Mouse (Mus musculus) kidney, adult 18-20 months (tissue): ENCODE measurements around the gene Itpripl2.

Experiments used
- DNase-seq: peaks from one replicate; pipeline ENCODE4 v3.0.0; 2021

Gene Itpripl2

GRCm38 (mm10) chr7:118486917-118487316 is 4.9 kb downstream of the Itpripl2 start:
- no peak for DNase-seq

DNA sequence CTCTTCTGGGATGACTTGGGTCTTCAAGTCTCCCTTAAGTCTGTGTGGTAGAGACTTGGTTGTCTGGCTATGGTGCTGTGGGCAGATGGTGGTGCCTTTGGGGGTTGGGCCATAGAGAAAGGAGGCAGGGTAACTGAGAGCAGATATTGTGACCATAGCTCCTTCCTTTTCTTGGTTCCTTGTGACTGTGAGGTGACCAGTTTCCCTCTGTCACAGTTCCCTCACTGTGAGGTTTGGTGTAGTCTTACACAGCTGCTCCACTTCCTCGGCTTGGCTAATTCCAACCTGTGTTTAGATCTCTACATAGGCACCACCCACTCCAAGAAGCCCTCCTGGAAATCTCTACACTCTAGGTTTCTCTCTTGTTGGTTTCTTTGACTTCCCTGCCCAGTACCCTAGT is 7.8 kb downstream of the Itpripl2 start:
- no peak for DNase-seq

DNA sequence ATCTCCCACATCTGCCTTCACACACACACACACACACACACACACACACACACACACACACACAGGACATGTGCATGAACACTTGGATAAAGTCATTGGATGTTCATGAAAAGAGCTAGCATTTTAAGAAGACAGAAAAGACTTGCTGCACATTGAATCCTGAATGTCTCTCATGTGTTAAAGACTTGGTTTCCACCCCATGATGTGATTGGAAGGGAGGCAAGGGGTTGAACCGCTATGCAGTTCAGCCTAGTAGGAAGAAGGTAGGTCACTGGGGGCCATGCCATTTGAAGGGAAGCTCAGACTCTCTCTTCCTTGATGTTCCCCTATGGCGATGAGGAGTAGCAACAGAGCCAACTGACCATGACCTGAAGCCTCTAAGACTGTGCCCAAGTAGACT is 9.8 kb downstream of the Itpripl2 start:
- no peak for DNase-seq

DNA sequence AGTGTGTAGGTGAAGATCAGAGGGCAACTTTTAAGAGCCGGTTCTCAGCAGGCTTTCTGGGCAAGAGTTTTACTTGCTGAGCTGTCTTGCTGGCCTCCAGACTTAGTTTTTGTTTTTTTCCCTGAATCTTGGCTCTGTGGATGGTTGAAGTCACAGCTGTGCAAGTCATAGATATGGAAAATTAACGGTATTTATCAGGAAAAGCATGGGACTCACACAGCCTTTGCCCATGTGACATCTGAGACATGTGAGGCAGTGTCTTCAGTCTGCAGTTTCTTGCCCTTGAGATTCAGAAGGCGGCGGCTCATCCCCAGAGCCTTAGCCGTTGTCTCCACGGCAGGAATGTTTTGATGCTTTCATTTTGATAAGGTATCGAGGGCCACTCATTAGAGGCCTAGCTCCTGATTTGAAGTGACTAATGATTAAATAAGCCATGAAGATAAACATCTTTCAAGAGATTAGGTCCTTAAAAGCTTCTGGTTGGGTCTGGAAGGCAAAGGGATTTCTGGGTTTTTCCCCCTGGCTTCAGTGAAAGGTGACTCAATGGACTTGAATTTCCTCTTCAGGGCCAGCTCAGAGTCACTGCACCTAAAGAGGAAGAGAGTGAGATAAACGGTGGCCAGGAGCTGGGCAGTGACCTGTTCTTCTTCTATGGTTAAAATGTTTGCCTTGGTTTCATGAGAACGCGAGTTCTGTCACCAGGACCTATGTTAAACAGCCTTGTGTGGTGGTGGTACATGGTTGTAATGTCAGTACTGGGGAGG is 10.5 kb downstream of the Itpripl2 start:
- DNase-seq = no peak

- DNase-seq = no peak
Observed at GRCm38 (mm10) chr7:118480160-118480709, 11.5 kb downstream of the Itpripl2 start.

DNA sequence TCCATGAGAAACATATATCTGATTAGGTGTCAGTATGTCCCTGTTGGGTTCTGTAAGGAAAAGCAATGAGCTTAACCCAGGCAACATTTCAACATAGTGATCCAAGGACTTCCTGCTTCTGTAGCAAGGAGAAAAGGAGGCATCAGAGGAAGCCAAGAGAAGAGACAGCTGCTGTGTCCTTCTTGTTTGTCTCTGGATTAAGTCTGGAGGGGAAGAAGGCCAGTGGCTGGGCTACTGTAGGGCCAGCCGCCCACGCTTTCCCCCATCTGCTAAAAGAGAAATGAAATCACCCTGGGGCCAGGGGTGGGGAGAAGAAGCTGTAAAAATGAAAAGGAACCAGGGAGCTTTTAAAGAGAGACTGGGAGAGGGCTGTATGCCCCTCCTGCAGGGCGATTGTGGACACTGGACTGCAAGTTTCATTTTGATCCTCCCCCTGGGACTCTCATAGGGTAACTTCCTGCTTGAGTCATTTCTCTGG is 12.9 kb downstream of the Itpripl2 start:
- peak; percentile 42 for DNase-seq

DNA sequence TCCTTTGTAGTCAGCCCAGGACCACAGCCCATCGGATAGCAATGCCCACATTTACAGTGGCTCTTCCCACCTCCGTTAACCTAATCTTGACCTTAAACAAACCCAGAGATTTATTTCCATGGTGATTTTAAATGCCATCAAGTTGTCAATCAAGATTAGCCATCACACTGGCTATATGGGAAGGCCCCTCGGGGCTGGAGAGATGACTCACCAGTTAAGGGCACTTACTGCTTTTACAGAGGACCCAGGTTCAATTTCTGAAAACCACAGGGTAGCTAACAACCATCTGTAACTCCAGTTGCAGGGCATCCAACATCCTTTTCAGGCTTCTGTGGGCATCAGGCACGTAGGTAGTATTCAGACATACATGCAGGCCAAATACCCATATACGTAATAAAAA is 15.3 kb downstream of the Itpripl2 start:
- no peak for DNase-seq

DNA sequence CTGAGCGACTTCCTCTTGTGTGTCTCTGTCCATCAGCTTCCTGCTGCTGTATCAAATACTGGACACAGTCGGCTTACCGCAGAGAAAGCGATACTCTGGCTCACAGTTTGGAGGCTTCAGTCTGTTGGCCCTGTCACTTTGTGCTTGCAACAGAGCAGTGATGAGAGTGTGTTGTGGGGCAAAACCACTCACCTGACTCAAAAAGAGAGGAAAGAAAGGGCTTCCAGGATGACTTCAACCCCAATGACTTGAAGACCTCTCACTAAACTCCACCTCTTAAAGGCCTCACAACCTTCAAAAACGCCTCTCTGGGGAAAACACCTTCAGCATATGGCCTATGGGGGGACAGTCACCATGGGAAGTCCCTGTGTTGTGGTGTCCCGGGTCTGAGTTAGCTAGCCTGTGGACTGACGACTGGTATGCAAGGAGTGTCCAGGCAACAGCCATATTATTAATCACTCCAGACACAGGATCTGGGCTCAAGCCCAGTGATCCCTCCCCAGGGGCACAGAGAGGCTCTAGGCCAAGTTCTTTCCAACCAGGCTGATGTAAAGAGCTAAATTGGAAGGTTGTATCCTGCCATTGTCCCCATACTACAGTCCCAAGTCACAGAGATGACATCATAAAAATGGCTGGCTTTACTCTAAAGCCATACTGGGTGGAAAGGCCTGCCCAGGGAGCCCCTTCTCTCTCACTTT is 16.6 kb downstream of the Itpripl2 start:
- no peak for DNase-seq

DNA sequence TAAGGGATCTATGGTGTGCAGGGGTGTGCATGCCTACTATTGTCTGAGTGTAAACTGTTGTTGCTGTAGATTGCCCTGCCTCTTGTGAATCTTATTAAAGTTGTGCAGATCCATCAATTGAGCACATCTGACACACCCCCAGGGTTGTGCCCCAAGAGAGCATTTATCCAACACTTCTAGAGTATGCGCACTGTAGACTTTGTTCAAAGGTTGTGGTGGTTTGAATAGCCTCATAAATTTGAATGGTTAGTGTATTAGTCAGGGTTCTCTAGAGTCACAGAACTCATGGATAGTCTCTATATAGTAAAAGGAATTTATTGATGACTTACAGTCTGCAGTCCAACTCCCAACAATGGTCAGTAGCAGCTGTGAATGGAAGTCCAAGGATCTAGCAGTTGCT is 18.9 kb downstream of the Itpripl2 start:
- no peak for DNase-seq

GRCm38 (mm10) chr7:118468060-118468459 is 23.7 kb downstream of the Itpripl2 start:
- no peak for DNase-seq

DNA sequence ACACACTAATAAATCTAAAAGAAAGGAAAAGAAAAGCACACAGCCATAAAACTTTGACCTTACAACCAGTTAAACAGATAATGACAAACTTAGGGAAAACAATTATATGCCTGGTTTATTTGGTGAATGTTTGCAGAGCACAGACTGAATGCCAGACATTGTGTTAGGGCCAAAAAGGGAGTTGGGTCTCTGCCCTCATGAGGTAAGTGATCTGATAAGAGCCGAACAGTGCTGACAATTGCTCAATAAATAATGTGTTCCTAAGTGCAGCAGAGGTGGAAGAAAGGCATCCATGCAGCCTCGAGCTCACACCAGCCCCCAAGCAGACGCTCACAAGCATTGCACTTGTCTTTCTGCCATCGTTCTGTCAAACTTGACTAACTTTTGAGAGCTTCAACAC is 27.3 kb downstream of the Itpripl2 start:
- no peak for DNase-seq

DNA sequence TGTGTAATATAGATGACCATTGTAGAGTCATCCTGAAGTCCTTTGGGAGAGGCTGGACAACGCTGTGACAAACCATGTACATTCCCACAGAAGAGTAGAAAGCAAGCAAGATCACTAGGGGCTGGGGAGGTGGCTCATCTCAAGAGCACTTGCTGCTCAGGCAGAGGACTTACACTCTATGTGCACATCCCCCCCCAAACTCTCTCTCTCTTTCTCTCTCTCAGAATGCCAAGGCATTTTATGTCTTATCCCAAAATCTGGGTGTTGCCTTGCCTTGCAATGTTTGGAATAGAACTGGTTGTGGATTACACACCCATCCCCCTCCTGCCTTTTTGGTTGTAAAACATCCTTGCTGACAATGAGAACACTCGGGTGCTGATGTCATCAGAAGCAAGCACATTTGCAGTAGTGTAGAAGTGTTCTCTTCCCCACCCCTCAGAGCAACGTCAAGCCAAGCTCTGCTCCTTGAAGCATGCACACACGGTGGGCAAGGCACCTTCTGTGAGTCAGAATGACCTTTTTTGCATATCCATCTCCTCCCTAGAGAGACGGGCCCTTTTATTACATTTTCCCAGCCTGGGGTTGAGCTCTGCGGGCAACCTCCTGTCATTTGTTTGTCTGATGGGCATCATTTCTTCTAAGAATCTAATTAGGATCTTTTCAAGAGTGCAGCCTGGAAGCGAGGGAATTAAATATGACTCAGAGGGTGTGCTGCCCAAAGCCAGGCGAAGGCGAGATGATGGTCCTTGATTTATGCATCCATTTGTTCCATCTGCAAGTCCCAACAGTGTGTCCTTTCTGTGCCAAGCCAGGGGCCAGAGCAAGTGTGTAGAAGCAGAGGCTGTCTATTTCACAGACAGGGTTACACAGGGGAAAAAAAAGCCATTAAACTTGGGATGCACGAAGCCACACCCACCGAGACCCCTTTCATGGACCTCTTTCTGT is 28.7 kb downstream of the Itpripl2 start:
- DNase-seq = no peak

DNA sequence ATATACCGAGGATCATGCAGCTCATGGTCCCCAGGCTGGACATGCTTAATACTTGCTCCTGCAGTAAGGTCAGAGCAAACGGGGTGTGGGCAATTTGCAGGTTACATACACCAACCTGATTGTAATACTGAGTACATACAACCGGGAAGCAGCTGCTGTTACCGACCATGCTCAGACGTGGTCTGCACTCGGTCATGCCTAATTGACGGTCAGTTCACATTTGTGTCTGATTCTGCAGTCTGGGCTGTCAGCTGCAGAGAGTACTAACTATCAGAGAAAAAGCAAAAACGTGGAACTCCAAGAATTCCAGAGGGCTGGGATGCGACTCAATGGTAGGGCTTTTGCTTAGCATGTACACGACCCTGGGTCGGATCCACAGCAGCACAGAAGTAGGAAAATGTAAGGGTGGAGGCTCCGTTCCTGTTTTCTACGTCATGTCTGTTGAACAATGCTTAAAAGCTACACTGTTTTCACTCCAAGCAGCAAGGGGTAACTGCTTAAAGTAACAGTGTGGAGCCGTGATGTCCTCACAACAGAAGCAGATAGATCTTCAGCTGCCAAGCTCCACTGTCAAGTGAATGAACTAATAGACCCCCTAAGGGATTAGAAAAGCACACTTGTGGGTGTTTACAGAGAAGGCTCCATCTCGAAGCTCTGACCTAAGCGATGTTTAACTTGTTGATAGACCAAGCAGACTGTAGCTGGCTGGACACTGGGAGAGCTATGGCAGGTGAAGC is 30.2 kb downstream of the Itpripl2 start:
- no peak for DNase-seq

DNA sequence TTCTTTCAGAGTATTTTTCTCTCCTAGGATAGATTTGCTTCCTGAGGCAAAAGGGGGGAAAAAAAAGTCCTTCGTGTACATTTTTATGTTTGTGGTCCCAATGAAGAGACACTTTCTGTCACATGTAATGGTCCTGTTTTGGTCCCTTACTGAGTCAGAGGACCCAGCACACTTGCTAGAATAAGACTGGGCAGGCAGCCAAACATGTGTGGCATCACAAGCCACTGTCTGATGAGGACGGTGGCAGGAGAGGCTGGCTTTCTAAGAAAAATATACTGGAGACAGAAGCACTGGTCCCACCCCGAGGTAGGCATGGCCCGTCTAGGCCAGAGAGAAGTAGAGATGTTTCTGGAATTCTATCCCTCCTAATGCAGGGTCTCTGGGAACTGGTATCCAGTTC is 38.1 kb downstream of the Itpripl2 start:
- DNase-seq = no peak

GRCm38 (mm10) chr7:118452940-118453339 is 38.8 kb downstream of the Itpripl2 start:
- DNase-seq = no peak

DNA sequence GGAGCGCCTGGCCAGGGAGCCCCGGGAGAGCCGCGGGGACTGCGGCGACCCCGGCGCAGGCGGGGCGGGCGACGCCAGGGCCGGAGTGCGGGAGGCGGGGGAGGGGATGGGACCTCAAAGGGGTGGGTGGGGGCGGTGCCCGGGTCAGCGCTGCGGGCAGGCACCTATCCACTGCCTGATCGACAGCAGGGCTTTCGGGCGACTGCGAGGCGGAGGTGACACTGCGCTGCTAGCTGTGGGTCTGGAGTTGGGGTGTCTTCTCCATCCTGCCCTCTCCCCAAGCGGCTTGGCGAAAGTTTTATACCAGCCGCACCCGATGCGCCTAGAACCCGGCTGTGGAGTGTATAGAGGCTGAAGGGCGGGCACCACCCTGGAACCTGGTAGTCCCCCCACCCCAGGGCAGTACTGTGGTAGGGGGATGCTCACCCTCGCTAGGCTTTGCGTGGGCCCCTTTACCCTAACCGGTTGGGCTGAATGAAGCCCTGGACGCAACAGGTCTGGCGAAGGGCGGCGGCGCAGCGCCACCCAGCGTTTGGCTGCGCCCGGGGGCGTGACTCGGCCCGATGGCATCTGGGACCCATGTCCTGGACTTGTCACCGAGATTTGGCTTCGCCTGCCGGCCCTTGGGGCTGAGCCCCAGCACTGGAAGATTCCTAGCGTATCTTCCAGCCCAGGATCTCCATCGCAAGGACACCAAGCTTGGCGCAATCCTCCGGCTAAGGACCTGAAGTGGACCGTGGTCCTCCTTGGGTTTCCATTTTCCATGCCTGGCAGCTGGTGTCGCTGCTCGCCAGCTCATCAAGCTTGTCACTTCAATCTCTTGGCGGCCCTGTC is 43.4 kb downstream of the Itpripl2 start, which contains the start of gene Syt17:
Gene Syt17 (minus strand): TSS at position 89 of the 834 bp plus-strand sequence.
- DNase-seq = peak; percentile 83

DNA sequence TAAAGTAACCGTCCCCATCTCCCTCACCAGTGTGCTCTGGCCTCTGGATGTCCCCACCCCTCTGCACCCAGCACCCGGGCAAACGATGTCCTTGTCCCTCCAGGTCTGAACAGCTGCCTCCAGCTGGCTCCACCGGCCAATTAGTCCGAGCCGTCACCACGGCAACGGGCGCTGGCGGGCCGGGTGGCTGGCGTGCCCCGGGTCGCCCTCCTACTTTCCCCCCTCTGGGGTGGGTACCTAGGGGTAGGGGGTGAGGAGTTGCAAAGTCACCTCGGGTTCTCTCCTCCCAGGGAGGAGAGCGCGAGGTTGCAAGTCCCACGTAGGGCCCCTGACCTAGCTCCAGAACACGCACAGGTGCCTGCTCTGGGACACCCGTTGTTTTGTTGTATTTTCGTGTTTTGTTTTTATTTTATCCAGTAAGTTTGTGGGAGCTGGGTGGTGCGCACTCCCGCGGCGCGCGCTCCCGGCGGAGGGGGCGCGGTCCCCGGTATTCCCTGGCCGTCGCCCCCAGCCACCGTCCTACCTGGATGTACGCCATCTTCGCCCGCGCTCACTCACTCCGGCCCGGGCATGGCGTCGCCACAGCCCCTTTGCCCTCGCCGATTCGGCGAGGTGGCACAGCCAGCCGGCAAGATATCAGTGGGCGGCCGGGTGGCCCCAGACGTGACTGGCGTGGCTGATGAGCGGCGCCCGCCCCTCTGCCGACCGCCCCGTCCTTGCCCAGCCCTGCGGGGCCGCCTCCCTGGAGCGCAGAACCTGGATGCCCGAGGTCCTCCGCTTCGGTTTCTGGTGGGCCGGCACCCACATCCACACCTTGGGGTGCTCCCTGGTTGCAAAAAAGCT is 44.3 kb downstream of the Itpripl2 start:
- DNase-seq = peak; percentile 65

GRCm38 (mm10) chr7:118443895-118444485 is 47.8 kb downstream of the Itpripl2 start:
- no peak for DNase-seq

DNA sequence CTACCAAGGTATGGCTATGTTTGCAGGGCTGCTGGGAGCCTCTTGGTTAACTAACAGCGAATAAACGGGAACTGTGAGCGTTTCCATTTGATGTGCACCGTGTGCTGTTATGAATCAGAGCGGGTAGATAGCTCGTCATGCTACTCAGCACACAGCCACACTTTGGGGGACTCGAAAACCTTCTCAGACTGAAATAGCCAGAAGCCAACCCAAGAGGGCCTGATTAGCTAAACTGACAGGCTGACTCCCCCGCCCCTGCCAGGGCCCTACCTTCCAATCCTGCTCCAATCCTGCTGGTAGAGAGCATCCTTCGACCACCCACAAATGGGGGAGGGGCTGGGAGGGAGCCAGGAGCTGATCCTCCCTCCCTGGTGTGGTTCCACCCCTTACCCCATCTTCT is 48.4 kb downstream of the Itpripl2 start:
- no peak for DNase-seq

DNA sequence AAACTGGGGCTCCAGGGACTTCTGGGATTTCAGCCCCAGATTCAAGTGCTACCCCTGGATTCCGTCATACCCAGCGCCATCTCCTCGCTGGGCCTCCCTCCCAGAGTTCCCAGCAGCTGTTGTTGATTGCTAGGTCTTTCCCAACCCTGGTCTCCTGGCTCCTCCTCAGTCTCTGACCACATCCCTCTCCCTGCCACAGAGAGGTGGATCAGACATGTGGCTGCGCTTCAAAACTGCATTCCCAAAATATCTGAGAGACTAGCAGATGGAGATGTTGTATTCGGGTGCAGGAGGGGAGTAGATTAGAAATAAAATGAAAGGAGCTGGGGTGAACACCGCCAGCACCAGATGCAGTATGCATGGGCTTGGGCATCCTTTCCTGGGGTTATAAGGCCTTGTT is 50.2 kb downstream of the Itpripl2 start:
- DNase-seq = no peak
